Mouse (Mus musculus): ENCODE measurements around the gene Myo6. TPM values are rescaled to one million over a fixed set of nuclear protein-coding genes. Genes with fewer than 3 reads are reported as not detected.

Myo6 gene
- total and polyA plus RNA-seq, 2 experiments from 2014 or later = 19.9 to 31.7 TPM

DNA sequence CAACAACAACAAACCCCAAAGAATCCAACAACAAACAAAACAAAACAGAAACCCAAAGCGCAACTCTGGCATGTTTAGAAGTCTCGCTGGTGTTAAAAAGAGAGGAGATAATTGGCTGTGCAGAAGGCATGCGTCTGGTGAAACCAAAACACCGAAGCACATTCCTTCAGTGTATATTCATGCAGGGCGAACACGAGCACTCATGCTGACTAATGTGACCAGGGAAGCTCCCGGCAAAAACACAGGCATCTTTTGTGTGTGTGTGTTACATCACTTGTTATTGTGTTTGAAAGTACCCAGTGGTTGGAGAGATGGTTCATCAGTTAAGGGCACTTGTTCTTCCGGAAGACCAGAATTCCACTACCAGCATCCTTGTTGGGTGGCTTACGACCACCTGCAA is 4.7 kb downstream of the Myo6 start:
- TF ChIP-seq CTCF (IDR thresholded peaks at IDR 0.05; ENCODE audit: low read depth) = no peak
- no peak for DNase-seq
- Histone ChIP-seq H3K27me3 (ENCODE audit: insufficient read depth, low read length) (no peaks in the 10 kb centered on the region), H3K9ac (no peak overlapping the region), H3K36me3 (ENCODE audit: insufficient read depth) (no peaks in the 10 kb centered on the region), H3K4me2 (ENCODE audit: low read depth) (no peak overlapping the region), H3K9me3 (ENCODE audit: low read length) (no peaks in the 10 kb centered on the region), H3K27ac (ENCODE audit: low read depth, low read length) (no peak overlapping the region), H3K4me3 (ENCODE audit: low read depth, low read length) (no peak overlapping the region), H3K4me1 (ENCODE audit: insufficient read depth) (no peaks in the 10 kb centered on the region)
- WGBS = 64% methylated on average over 9 of the region's 9 CpGs
- ATAC-seq = no peak

DNA sequence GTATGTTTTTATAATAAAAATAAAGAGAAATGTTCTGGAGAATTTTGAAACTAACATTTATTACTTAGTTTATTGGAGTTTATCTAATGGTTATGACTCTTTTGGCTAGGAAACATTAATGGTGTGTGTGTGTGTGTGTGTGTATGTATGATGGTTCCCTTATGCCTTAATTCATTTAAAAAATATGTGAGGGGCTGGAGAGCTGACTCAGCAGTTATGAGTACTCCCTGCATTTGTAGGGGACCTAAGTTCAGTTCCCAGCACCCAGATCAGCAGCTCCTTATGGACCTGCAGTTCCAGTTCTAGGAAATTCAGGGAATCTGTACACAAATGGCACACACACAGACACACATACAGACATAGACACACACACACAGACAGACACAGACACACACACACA is 6.4 kb downstream of the Myo6 start:
- DNase-seq (no peak), ATAC-seq (no peak)
- Histone ChIP-seq H3K4me3 (ENCODE audit: low read depth, low read length) (no peak overlapping the region), H3K9ac (no peak overlapping the region), H3K4me1 (ENCODE audit: insufficient read depth) (no peaks in the 10 kb centered on the region), H3K27ac (ENCODE audit: low read depth, low read length) (no peak overlapping the region), H3K36me3 (ENCODE audit: insufficient read depth) (no peaks in the 10 kb centered on the region), H3K27me3 (ENCODE audit: insufficient read depth, low read length) (no peaks in the 10 kb centered on the region), H3K4me2 (ENCODE audit: low read depth) (no peak overlapping the region), H3K9me3 (ENCODE audit: low read length) (no peaks in the 10 kb centered on the region)
- TF ChIP-seq CTCF (IDR thresholded peaks at IDR 0.05; ENCODE audit: low read depth) = no peak

DNA sequence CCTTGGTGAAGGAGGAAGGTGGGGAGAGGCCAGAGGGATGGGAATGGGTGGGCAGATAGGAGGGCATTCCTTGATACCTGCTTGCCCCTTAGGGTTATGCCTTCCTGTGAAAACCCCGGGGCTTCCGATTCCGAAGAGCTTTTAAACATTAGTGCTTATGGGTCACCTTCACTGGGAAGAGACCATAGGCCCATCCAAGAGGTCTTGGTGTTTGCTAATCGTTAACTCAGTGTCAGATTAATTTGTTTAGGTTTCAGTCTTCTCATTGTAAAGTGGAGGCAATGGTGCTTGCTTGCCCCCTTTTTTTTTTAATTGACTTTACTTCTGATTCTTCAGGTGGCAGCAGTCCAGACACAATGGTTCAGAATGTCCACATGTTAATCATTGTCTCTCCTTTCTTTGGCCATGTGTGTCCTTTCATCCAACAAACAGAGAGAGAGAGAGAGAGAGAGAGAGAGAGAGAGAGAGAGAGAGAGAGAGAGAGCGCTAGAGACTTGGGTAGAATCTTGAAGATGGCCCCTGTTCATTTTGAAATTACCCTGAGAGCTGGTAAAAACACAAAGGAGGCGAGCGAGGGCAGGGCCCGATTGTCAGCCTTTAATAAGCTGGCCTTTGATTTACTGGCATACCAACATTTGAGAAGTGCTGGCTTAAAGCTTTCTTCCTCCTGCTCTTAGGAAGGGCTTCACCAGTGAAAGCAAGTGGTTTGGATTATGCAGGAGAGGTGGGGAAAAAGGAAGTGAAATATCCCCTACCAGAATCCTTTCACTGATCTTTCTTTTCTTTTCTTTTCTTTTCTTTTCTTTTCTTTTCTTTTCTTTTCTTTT is 7.8 kb downstream of the Myo6 start:
- no peak overlapping the region for H3K9ac ChIP-seq
- DNase-seq (no peak), ATAC-seq (no peak)
- no peak overlapping the region for H3K4me2 ChIP-seq (ENCODE audit: low read depth)
- no peak overlapping the region for H3K27ac ChIP-seq (ENCODE audit: low read depth, low read length)
- no peaks in the 10 kb centered on the region for H3K27me3 ChIP-seq (ENCODE audit: insufficient read depth, low read length)
- no peaks in the 10 kb centered on the region for H3K4me1 ChIP-seq (ENCODE audit: insufficient read depth)
- H3K36me3 ChIP-seq (ENCODE audit: insufficient read depth) = no peaks in the 10 kb centered on the region
- no peak overlapping the region for H3K4me3 ChIP-seq (ENCODE audit: low read depth, low read length)
- 63% methylated on average over 8 of the region's 8 CpGs for WGBS
- H3K9me3 ChIP-seq (ENCODE audit: low read length) = no peaks in the 10 kb centered on the region
- no peak for TF ChIP-seq CTCF (IDR thresholded peaks at IDR 0.05; ENCODE audit: low read depth)

DNA sequence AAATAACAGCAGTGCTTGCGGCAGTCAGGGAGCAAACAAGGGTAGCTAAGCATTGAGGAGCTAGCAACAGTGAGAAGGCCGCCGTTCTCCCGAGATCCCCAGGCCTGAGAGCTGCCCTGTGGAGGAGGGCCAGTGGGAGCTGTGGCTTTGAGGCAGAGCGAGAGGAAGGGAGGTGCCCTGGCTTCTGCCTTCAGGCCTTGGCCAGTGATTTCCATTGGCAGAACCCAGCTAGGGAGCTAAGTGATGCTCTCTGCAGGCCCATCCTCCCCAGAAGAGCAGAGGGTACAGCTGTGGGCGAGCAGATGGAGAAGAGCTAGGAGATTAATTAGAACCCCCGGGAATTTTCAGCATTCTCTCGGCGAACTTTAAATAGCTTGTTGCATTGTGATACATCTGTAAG is 8.8 kb downstream of the Myo6 start:
- DNase-seq = no peak
- no peaks in the 10 kb centered on the region for H3K4me1 ChIP-seq (ENCODE audit: insufficient read depth)
- WGBS = 27% methylated on average over 9 of the region's 9 CpGs
- no peaks in the 10 kb centered on the region for H3K9me3 ChIP-seq (ENCODE audit: low read length)
- no peak for TF ChIP-seq CTCF (IDR thresholded peaks at IDR 0.05; ENCODE audit: low read depth)
- H3K4me2 ChIP-seq (ENCODE audit: low read depth) = no peak overlapping the region
- no peaks in the 10 kb centered on the region for H3K27me3 ChIP-seq (ENCODE audit: insufficient read depth, low read length)
- H3K36me3 ChIP-seq (ENCODE audit: insufficient read depth) = no peaks in the 10 kb centered on the region
- ATAC-seq = peak; percentile 75
- no peak overlapping the region for H3K9ac ChIP-seq
- H3K4me3 ChIP-seq (ENCODE audit: low read depth, low read length) = no peak overlapping the region
- H3K27ac ChIP-seq (ENCODE audit: low read depth, low read length) = no peak overlapping the region

DNA sequence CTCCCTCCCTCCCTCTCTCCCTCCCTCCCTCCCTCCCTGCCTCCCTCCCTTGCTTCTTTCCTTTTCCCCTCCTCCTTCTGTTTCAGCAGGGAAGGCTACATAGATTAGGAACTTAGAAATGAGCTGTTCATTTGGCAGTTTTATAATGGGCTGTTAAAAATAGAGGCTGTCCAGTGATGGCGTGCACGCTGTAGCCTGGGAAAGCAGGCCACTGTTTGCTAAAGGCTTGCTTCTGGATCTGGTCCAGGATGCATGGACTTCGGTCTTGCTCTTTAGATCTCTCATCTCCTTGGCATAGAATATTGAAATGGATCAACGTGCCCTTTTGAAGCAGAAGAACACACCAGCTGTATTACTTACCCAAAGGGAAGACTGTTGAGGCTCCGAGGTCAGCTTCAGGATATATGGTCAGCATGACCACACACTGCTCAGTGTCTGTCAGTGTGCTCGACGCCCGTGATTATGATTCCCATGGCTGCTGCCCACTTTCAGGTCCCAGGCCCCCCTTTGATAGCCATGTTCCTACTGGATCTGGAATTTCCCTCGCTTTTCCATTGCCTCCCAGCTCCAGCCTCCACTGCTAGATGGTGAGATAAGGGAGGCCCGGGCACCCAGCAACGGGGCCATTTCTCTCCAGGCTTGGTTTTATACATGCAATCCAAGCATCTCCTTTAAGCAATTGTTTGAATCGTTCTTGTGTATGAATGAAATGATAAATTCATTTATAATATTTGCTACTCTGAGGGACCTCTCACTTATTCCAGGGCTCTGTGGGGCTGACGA is 12.1 kb downstream of the Myo6 start:
- no peaks in the 10 kb centered on the region for H3K9me3 ChIP-seq (ENCODE audit: low read length)
- H3K4me2 ChIP-seq (ENCODE audit: low read depth) = no peak overlapping the region
- ATAC-seq (no peak), DNase-seq (no peak)
- no peak overlapping the region for H3K27ac ChIP-seq (ENCODE audit: low read depth, low read length)
- no peaks in the 10 kb centered on the region for H3K36me3 ChIP-seq (ENCODE audit: insufficient read depth)
- no peaks in the 10 kb centered on the region for H3K27me3 ChIP-seq (ENCODE audit: insufficient read depth, low read length)
- no peak overlapping the region for H3K4me3 ChIP-seq (ENCODE audit: low read depth, low read length)
- no peak for TF ChIP-seq CTCF (IDR thresholded peaks at IDR 0.05; ENCODE audit: low read depth)
- H3K4me1 ChIP-seq (ENCODE audit: insufficient read depth) = no peaks in the 10 kb centered on the region
- no peak overlapping the region for H3K9ac ChIP-seq
- WGBS = 70% methylated on average over 13 of the region's 13 CpGs

DNA sequence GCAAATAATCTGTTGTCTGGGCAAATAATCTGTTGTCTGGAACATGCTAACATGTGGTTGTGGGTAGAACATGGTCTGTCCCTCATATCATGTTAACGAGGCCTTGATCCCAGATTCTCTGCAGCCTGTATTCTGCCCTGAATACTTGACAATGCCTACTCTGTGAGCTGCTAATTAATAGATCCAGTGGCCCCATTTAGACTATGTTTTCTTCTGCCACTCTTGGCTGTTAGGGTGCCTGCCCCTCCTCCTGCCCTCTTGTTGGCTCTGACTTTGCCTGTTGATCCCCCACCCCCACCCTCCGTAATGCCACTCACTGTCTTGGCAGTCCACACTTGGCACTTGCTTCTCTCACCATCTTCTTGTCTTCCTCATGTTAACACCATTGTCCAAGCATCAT is 13.8 kb downstream of the Myo6 start:
- H3K4me2 ChIP-seq (ENCODE audit: low read depth) = no peak overlapping the region
- no peaks in the 10 kb centered on the region for H3K36me3 ChIP-seq (ENCODE audit: insufficient read depth)
- peak; percentile 69 for ATAC-seq
- no peaks in the 10 kb centered on the region for H3K27me3 ChIP-seq (ENCODE audit: insufficient read depth, low read length)
- no peak for TF ChIP-seq CTCF (IDR thresholded peaks at IDR 0.05; ENCODE audit: low read depth)
- H3K4me3 ChIP-seq (ENCODE audit: low read depth, low read length) = no peak overlapping the region
- no peak for DNase-seq
- H3K4me1 ChIP-seq (ENCODE audit: insufficient read depth) = no peaks in the 10 kb centered on the region
- H3K27ac ChIP-seq (ENCODE audit: low read depth, low read length) = no peak overlapping the region
- 22% methylated on average over 2 of the region's 2 CpGs for WGBS
- H3K9me3 ChIP-seq (ENCODE audit: low read length) = no peaks in the 10 kb centered on the region
- no peak overlapping the region for H3K9ac ChIP-seq

DNA sequence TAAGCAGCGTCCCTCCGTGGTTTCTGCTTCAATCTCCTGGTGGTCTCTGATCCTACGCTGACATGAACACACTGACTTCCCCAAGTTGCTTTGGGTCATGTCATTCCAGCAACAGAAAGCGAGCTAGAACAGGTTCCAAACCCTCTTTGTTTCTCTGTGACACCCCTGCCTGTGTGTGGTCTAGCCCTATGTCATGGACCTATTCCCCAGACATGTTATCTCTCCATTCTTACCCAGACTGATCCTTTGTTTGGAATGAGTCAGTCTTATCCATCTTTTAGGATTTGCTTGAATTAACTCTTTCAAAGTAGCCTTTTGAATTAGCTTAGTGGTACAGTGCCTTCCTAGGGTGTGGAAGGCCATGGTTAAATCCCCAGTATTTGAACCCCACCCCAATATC is 14.9 kb downstream of the Myo6 start:
- ATAC-seq (no peak), DNase-seq (no peak)
- WGBS = 88% methylated on average over 4 of the region's 4 CpGs
- Histone ChIP-seq H3K4me3 (ENCODE audit: low read depth, low read length) (no peak overlapping the region), H3K9ac (no peak overlapping the region), H3K36me3 (ENCODE audit: insufficient read depth) (no peaks in the 10 kb centered on the region), H3K4me1 (ENCODE audit: insufficient read depth) (no peaks in the 10 kb centered on the region), H3K4me2 (ENCODE audit: low read depth) (no peak overlapping the region), H3K27me3 (ENCODE audit: insufficient read depth, low read length) (no peaks in the 10 kb centered on the region), H3K9me3 (ENCODE audit: low read length) (no peaks in the 10 kb centered on the region), H3K27ac (ENCODE audit: low read depth, low read length) (no peak overlapping the region)
- TF ChIP-seq CTCF (IDR thresholded peaks at IDR 0.05; ENCODE audit: low read depth) = no peak

Data from forebrain, postnatal 0 days (tissue).